Mouse (Mus musculus): ENCODE measurements around the gene Golga2. TPM values are rescaled to one million over a fixed set of nuclear protein-coding genes. Genes with fewer than 3 reads are reported as not detected.
"Not testable (repeated sequence)": the region's sequence is repeated elsewhere in the genome, so short reads cannot be mapped to it uniquely, and the experiment has no call there.

Gene Golga2
- polyA plus RNA-seq, 1 experiment from 2014 or later = 24.7 TPM

- Histone ChIP-seq H3K9ac (replicated peaks) (no peak overlapping the region), H3K27ac (replicated peaks) (no peak overlapping the region), H3K4me3 (no peak overlapping the region), H3K9me3 (no peaks in the 10 kb centered on the region), H3K27me3 (no peaks in the 10 kb centered on the region), H3K36me3 (peaks cover 51% of the 10 kb centered on the region), H3K4me2 (replicated peaks) (no peak overlapping the region), H3K4me1 (no peaks in the 10 kb centered on the region)
- ATAC-seq (replicated peaks) = no peak
- WGBS = 80% methylated on average over 3 of the region's 3 CpGs
Observed at GRCm38 (mm10) chr2:32295285-32295684, 8.1 kb downstream of the Golga2 start.

GRCm38 (mm10) chr2:32295842-32296241 is 8.7 kb downstream of the Golga2 start:
- H3K4me1 ChIP-seq; ATAC-seq (replicated peaks); H3K4me3 ChIP-seq; H3K9me3 ChIP-seq; H3K4me2 ChIP-seq (replicated peaks); H3K9ac ChIP-seq (replicated peaks); H3K27me3 ChIP-seq; H3K27ac ChIP-seq (replicated peaks): not testable (repeated sequence)
- peaks cover 53% of the 10 kb centered on the region for H3K36me3 ChIP-seq
- 89% methylated on average over 2 of the region's 2 CpGs for WGBS

GRCm38 (mm10) chr2:32299469-32299868 is 12.3 kb downstream of the Golga2 start:
- H3K4me3 ChIP-seq = no peak overlapping the region
- H3K9ac ChIP-seq (replicated peaks) = no peak overlapping the region
- no peak overlapping the region for H3K4me2 ChIP-seq (replicated peaks)
- H3K27ac ChIP-seq (replicated peaks) = no peak overlapping the region
- no peaks in the 10 kb centered on the region for H3K9me3 ChIP-seq
- peaks cover 77% of the 10 kb centered on the region for H3K36me3 ChIP-seq
- no peaks in the 10 kb centered on the region for H3K4me1 ChIP-seq
- no peak for ATAC-seq (replicated peaks)
- no peaks in the 10 kb centered on the region for H3K27me3 ChIP-seq
- WGBS = 94% methylated on average over 4 of the region's 4 CpGs

- H3K36me3 ChIP-seq = peaks cover 89% of the 10 kb centered on the region
Observed at GRCm38 (mm10) chr2:32302952-32303351, 15.8 kb downstream of the Golga2 start.

GRCm38 (mm10) chr2:32304145-32304832 is 17.1 kb downstream of the Golga2 start:
- Histone ChIP-seq H3K4me2 (replicated peaks) (no peak overlapping the region), H3K9ac (replicated peaks) (no peak overlapping the region), H3K9me3 (no peaks in the 10 kb centered on the region), H3K4me1 (no peaks in the 10 kb centered on the region), H3K36me3 (peaks cover 87% of the 10 kb centered on the region), H3K27ac (replicated peaks) (no peak overlapping the region), H3K4me3 (no peak overlapping the region), H3K27me3 (no peaks in the 10 kb centered on the region)
- 53% methylated on average over 8 of the region's 8 CpGs for WGBS
- ATAC-seq (replicated peaks) = 0 out of 2 replicates have a peak, but pooled peaks have one; percentile 21

More at GRCm38 (mm10) chr2:32302952-32303351, 15.8 kb downstream of the Golga2 start:
- H3K4me3 ChIP-seq = no peak overlapping the region
- H3K27ac ChIP-seq (replicated peaks) = no peak overlapping the region
- H3K4me2 ChIP-seq (replicated peaks) = no peak overlapping the region
- 95% methylated on average over 10 of the region's 10 CpGs for WGBS
- no peaks in the 10 kb centered on the region for H3K27me3 ChIP-seq
- no peaks in the 10 kb centered on the region for H3K4me1 ChIP-seq
- no peak for ATAC-seq (replicated peaks)
- no peaks in the 10 kb centered on the region for H3K9me3 ChIP-seq
- H3K9ac ChIP-seq (replicated peaks) = no peak overlapping the region

- H3K9ac ChIP-seq (replicated peaks) = no peak overlapping the region
- H3K4me2 ChIP-seq (replicated peaks) = no peak overlapping the region
- H3K4me3 ChIP-seq = no peak overlapping the region
- no peaks in the 10 kb centered on the region for H3K27me3 ChIP-seq
- peaks cover 77% of the 10 kb centered on the region for H3K36me3 ChIP-seq
- no peak overlapping the region for H3K27ac ChIP-seq (replicated peaks)
- no peak for ATAC-seq (replicated peaks)
- WGBS = 92% methylated on average over 5 of the region's 5 CpGs
- H3K9me3 ChIP-seq = no peaks in the 10 kb centered on the region
- no peaks in the 10 kb centered on the region for H3K4me1 ChIP-seq
Observed at GRCm38 (mm10) chr2:32305668-32306067, 18.5 kb downstream of the Golga2 start.

- no peaks in the 10 kb centered on the region for H3K4me1 ChIP-seq
- ATAC-seq (replicated peaks) = no peak
- no peak overlapping the region for H3K4me3 ChIP-seq
- no peaks in the 10 kb centered on the region for H3K9me3 ChIP-seq
- no peak overlapping the region for H3K9ac ChIP-seq (replicated peaks)
- no peaks in the 10 kb centered on the region for H3K27me3 ChIP-seq
- 76% methylated on average over 9 of the region's 9 CpGs for WGBS
- H3K4me2 ChIP-seq (replicated peaks) = no peak overlapping the region
- H3K27ac ChIP-seq (replicated peaks) = no peak overlapping the region
- peaks cover 72% of the 10 kb centered on the region for H3K36me3 ChIP-seq
Observed at GRCm38 (mm10) chr2:32306176-32306575, 19.0 kb downstream of the Golga2 start.

- no peak overlapping the region for H3K27ac ChIP-seq (replicated peaks)
- H3K9me3 ChIP-seq = no peaks in the 10 kb centered on the region
- 81% methylated on average over 6 of the region's 6 CpGs for WGBS
- no peak overlapping the region for H3K4me3 ChIP-seq
- ATAC-seq (replicated peaks) = no peak
- H3K9ac ChIP-seq (replicated peaks) = no peak overlapping the region
- no peak overlapping the region for H3K4me2 ChIP-seq (replicated peaks)
- H3K4me1 ChIP-seq = peaks cover 10% of the 10 kb centered on the region
- peaks cover 63% of the 10 kb centered on the region for H3K36me3 ChIP-seq
- H3K27me3 ChIP-seq = no peaks in the 10 kb centered on the region
Observed at GRCm38 (mm10) chr2:32307247-32307798, 20.1 kb downstream of the Golga2 start.

GRCm38 (mm10) chr2:32307941-32308760 is 21.0 kb downstream of the Golga2 start:
- Histone ChIP-seq H3K36me3 (peaks cover 55% of the 10 kb centered on the region), H3K27ac (replicated peaks) (no peak overlapping the region), H3K27me3 (no peaks in the 10 kb centered on the region), H3K9me3 (no peaks in the 10 kb centered on the region), H3K9ac (replicated peaks) (no peak overlapping the region), H3K4me2 (replicated peaks) (no peak overlapping the region), H3K4me1 (peaks cover 15% of the 10 kb centered on the region), H3K4me3 (no peak overlapping the region)
- no peak for ATAC-seq (replicated peaks)
- WGBS = 45% methylated on average over 8 of the region's 8 CpGs

- 89% methylated on average over 16 of the region's 16 CpGs for WGBS
Observed at GRCm38 (mm10) chr2:32308870-32309568, 21.8 kb downstream of the Golga2 start.

GRCm38 (mm10) chr2:32310096-32310845 is 23.1 kb downstream of the Golga2 start:
- Histone ChIP-seq H3K4me1 (peaks cover 15% of the 10 kb centered on the region), H3K4me3 (no peak overlapping the region), H3K9me3 (no peaks in the 10 kb centered on the region), H3K27me3 (no peaks in the 10 kb centered on the region), H3K9ac (replicated peaks) (no peak overlapping the region), H3K4me2 (replicated peaks) (no peak overlapping the region), H3K36me3 (peaks cover 38% of the 10 kb centered on the region), H3K27ac (replicated peaks) (no peak overlapping the region)
- ATAC-seq (replicated peaks) = no peak
- WGBS = 94% methylated on average over 18 of the region's 18 CpGs

More at GRCm38 (mm10) chr2:32308870-32309568, 21.8 kb downstream of the Golga2 start:
- Histone ChIP-seq H3K27me3 (no peaks in the 10 kb centered on the region), H3K4me1 (peaks cover 15% of the 10 kb centered on the region), H3K9ac (replicated peaks) (no peak overlapping the region), H3K4me2 (replicated peaks) (no peak overlapping the region), H3K36me3 (peaks cover 46% of the 10 kb centered on the region), H3K27ac (replicated peaks) (no peak overlapping the region), H3K4me3 (no peak overlapping the region), H3K9me3 (no peaks in the 10 kb centered on the region)
- ATAC-seq (replicated peaks) = no peak

Measured in forebrain, embryonic 15.5 days (tissue).